Comparison of ENCODE assay signal across 11 mouse cellular contexts in genomic region chr2:26317371-26317770, GRCm38 (mm10). TPM values are rescaled to one million over a fixed set of nuclear protein-coding genes. Genes with fewer than 3 reads are reported as not detected.
DNase-seq lines count a peak whose midpoint lies in the region; ATAC-seq lines count a peak whose summit lies in the region.
"Had no signal": no experiment of that assay in that cellular context is flagged by ENCODE, and none has a peak within 500 bp of the region (broad histone marks: within the 10 kb centered on the region; RNA-seq: fewer than 3 reads in every experiment).

No protein-coding gene starts in this region.

- peak overlapping the region; percentile 92 for H3K9ac ChIP-seq in heart, embryonic 12.5 days
- H3K9ac ChIP-seq in embryonic facial prominence, embryonic 13.5 days = peak overlapping the region; percentile 95
- H3K9ac ChIP-seq in hindbrain, embryonic 11.5 days (ENCODE audit: low read depth, low read length) = peak overlapping the region; percentile 76; the same call in 1 of the 2 replicates
- peak overlapping the region; percentile 97; the same call in 1 of the 2 replicates for H3K9ac ChIP-seq in midbrain, embryonic 12.5 days (replicated peaks)

- intact Hi-C loops in heart, postnatal 25 days (cut with DNase I) = no loop called here

- H3K36me3 ChIP-seq in heart, embryonic 12.5 days = peaks cover 4% of the 10 kb centered on the region
- peaks cover 20% of the 10 kb centered on the region for H3K36me3 ChIP-seq in embryonic facial prominence, embryonic 13.5 days
- H3K36me3 ChIP-seq in hindbrain, embryonic 11.5 days (ENCODE audit: control insufficient read depth, insufficient read depth, low read length) = no peaks in the 10 kb centered on the region
- peaks cover 17% of the 10 kb centered on the region for H3K36me3 ChIP-seq in midbrain, embryonic 12.5 days

- 59% methylated on average over 3 of the region's 3 CpGs for WGBS in heart, embryonic 12.5 days
- 58% methylated on average over 3 of the region's 3 CpGs for WGBS in embryonic facial prominence, embryonic 13.5 days
- 74% methylated on average over 3 of the region's 3 CpGs for WGBS in hindbrain, embryonic 11.5 days
- WGBS in midbrain, embryonic 12.5 days = 82% methylated on average over 3 of the region's 3 CpGs

- no peak for DNase-seq in heart, postnatal 25 days (ENCODE audit: low spot score)
- DNase-seq in hindbrain, embryonic 11.5 days (ENCODE audit: low spot score) = no peak
- DNase-seq in left cerebral cortex, adult 9 months (ENCODE audit: low spot score in 2 of 2) = no peak
- no peak for DNase-seq in spleen, adult 18-20 months
- DNase-seq in layer of hippocampus, adult 18-20 months (ENCODE audit: low spot score in 2 of 2) = no peak
- DNase-seq: left cerebral cortex, postnatal 4 days had no signal

- H3K4me1 ChIP-seq in heart, embryonic 12.5 days (replicated peaks) = peaks cover 67% of the 10 kb centered on the region
- peaks cover 52% of the 10 kb centered on the region for H3K4me1 ChIP-seq in embryonic facial prominence, embryonic 13.5 days
- H3K4me1 ChIP-seq in hindbrain, embryonic 11.5 days (replicated peaks; ENCODE audit: control insufficient read depth, insufficient read depth, low read length) = peaks cover 12% of the 10 kb centered on the region; the same call in 1 of the 2 replicates
- peaks cover 59% of the 10 kb centered on the region for H3K4me1 ChIP-seq in midbrain, embryonic 12.5 days

- H3K27me3 ChIP-seq in heart, embryonic 12.5 days (replicated peaks) = no peaks in the 10 kb centered on the region
- no peaks in the 10 kb centered on the region for H3K27me3 ChIP-seq in embryonic facial prominence, embryonic 13.5 days
- no peaks in the 10 kb centered on the region for H3K27me3 ChIP-seq in hindbrain, embryonic 11.5 days (ENCODE audit: control insufficient read depth, insufficient read depth, low read length)
- H3K27me3 ChIP-seq in midbrain, embryonic 12.5 days = no peaks in the 10 kb centered on the region

- peak overlapping the region; percentile 90 for H3K4me2 ChIP-seq in heart, embryonic 12.5 days
- H3K4me2 ChIP-seq in embryonic facial prominence, embryonic 13.5 days = peak overlapping the region; percentile 97
- H3K4me2 ChIP-seq in hindbrain, embryonic 11.5 days (replicated peaks; ENCODE audit: low read depth, low read length) = peak overlapping the region; percentile 83
- peak overlapping the region; percentile 84 for H3K4me2 ChIP-seq in midbrain, embryonic 12.5 days (replicated peaks)

- no peaks in the 10 kb centered on the region for H3K9me3 ChIP-seq in heart, embryonic 12.5 days (replicated peaks)
- H3K9me3 ChIP-seq in embryonic facial prominence, embryonic 13.5 days = no peaks in the 10 kb centered on the region
- no peaks in the 10 kb centered on the region for H3K9me3 ChIP-seq in hindbrain, embryonic 11.5 days (ENCODE audit: control insufficient read depth, low read length)
- no peaks in the 10 kb centered on the region for H3K9me3 ChIP-seq in midbrain, embryonic 12.5 days

- no peak for ATAC-seq in heart, embryonic 12.5 days (ENCODE audit: insufficient number of reproducible peaks, low FRiP score)
- ATAC-seq in embryonic facial prominence, embryonic 13.5 days (ENCODE audit: insufficient number of reproducible peaks, insufficient read depth, low FRiP score, low TSS enrichment, low read depth) = no peak
- no peak for ATAC-seq in hindbrain, embryonic 11.5 days (ENCODE audit: low FRiP score)
- no peak for ATAC-seq in midbrain, embryonic 12.5 days (ENCODE audit: low FRiP score, low read depth)
- ATAC-seq: activated CD4-positive, CD25-positive, alpha-beta regulatory T cell, adult 4 months had no signal

- no peak overlapping the region for H3K27ac ChIP-seq in heart, embryonic 12.5 days (ENCODE audit: poor library complexity, severe bottlenecking)
- peak overlapping the region; percentile 98 for H3K27ac ChIP-seq in embryonic facial prominence, embryonic 13.5 days
- no peak overlapping the region for H3K27ac ChIP-seq in hindbrain, embryonic 11.5 days (ENCODE audit: low read depth, low read length)
- no peak overlapping the region for H3K27ac ChIP-seq in midbrain, embryonic 12.5 days (replicated peaks)

- peak overlapping the region; percentile 76; the same call in 1 of the 2 replicates for H3K4me3 ChIP-seq in heart, embryonic 12.5 days
- H3K4me3 ChIP-seq in embryonic facial prominence, embryonic 13.5 days = peak overlapping the region; percentile 80
- peak overlapping the region; percentile 81 for H3K4me3 ChIP-seq in hindbrain, embryonic 11.5 days (ENCODE audit: low read depth, low read length)
- peak overlapping the region; percentile 90 for H3K4me3 ChIP-seq in midbrain, embryonic 12.5 days

RNA-seq across cellular contexts. Expression of gene Gpsm1, which starts 2.1 kb away (rescaled TPM):
- 38.0 and 39.9 TPM in 2 replicates for polyA plus RNA-seq in heart, embryonic 12.5 days (2016; fragmentation: Nextera tagmentation; extraction: Ambion mirVana)
- total RNA-seq in heart, postnatal 25 days (2021) = 100 to 1,000 TPM; 195 to 226 TPM
- polyA plus RNA-seq in embryonic facial prominence, embryonic 13.5 days (2015; fragmentation: Nextera tagmentation; extraction: Ambion mirVana) = 54.8 and 57.0 TPM in 2 replicates
- 46.9 and 48.5 TPM in 2 replicates for polyA plus RNA-seq in hindbrain, embryonic 11.5 days (2014; fragmentation: Nextera tagmentation; extraction: Ambion mirVana)
- 128 and 129 TPM in 2 replicates for polyA plus RNA-seq in midbrain, embryonic 12.5 days (2016; fragmentation: Nextera tagmentation; extraction: Ambion mirVana)
- 10 to 100 TPM; 37.4 to 38.4 TPM for total RNA-seq in layer of hippocampus, adult 18-20 months (2021)

RNA-seq across cellular contexts. Expression of gene Ccdc187, which starts 23.0 kb away (rescaled TPM):
- 0.05 and 0.09 TPM in 2 replicates for polyA plus RNA-seq in heart, embryonic 12.5 days (2016; fragmentation: Nextera tagmentation; extraction: Ambion mirVana)
- total RNA-seq in heart, postnatal 25 days (2021) = under 1 TPM; 0.08 to 0.18 TPM
- polyA plus RNA-seq in embryonic facial prominence, embryonic 13.5 days (2015; fragmentation: Nextera tagmentation; extraction: Ambion mirVana) = 0.10 and 0.28 TPM in 2 replicates
- 0.07 and 0.19 TPM in 2 replicates for polyA plus RNA-seq in hindbrain, embryonic 11.5 days (2014; fragmentation: Nextera tagmentation; extraction: Ambion mirVana)
- 0.08 and 0.12 TPM in 2 replicates for polyA plus RNA-seq in midbrain, embryonic 12.5 days (2016; fragmentation: Nextera tagmentation; extraction: Ambion mirVana)
- under 1 TPM; 0.63 to 0.82 TPM for total RNA-seq in layer of hippocampus, adult 18-20 months (2021)
- total RNA-seq: CH12.LX had no signal
- polyA plus RNA-seq: activated CD4-positive, CD25-positive, alpha-beta regulatory T cell, adult 4 months had no signal

RNA-seq across cellular contexts. Expression of gene Dnlz, which starts 34.5 kb away (rescaled TPM):
- 31.4 and 33.7 TPM in 2 replicates for polyA plus RNA-seq in heart, embryonic 12.5 days (2016; fragmentation: Nextera tagmentation; extraction: Ambion mirVana)
- total RNA-seq in heart, postnatal 25 days (2021) = 10 to 100 TPM; 20.0 to 21.8 TPM
- polyA plus RNA-seq in embryonic facial prominence, embryonic 13.5 days (2015; fragmentation: Nextera tagmentation; extraction: Ambion mirVana) = 31.4 and 32.1 TPM in 2 replicates
- 27.3 and 29.6 TPM in 2 replicates for polyA plus RNA-seq in hindbrain, embryonic 11.5 days (2014; fragmentation: Nextera tagmentation; extraction: Ambion mirVana)
- 34.4 and 35.2 TPM in 2 replicates for polyA plus RNA-seq in midbrain, embryonic 12.5 days (2016; fragmentation: Nextera tagmentation; extraction: Ambion mirVana)
- total RNA-seq in layer of hippocampus, adult 18-20 months (2021) = 10 to 100 TPM; 26.0 to 28.4 TPM

RNA-seq across cellular contexts. Expression of gene Card9, which starts 43.3 kb away (rescaled TPM):
- 0.56 and 0.58 TPM in 2 replicates for polyA plus RNA-seq in heart, embryonic 12.5 days (2016; fragmentation: Nextera tagmentation; extraction: Ambion mirVana)
- 1 to 10 TPM; 1.8 to 1.9 TPM for total RNA-seq in heart, postnatal 25 days (2021)
- 0.81 and 1.3 TPM in 2 replicates for polyA plus RNA-seq in embryonic facial prominence, embryonic 13.5 days (2015; fragmentation: Nextera tagmentation; extraction: Ambion mirVana)
- 0.21 and 0.36 TPM in 2 replicates for polyA plus RNA-seq in hindbrain, embryonic 11.5 days (2014; fragmentation: Nextera tagmentation; extraction: Ambion mirVana)
- 2.0 and 2.1 TPM in 2 replicates for polyA plus RNA-seq in midbrain, embryonic 12.5 days (2016; fragmentation: Nextera tagmentation; extraction: Ambion mirVana)
- total RNA-seq in layer of hippocampus, adult 18-20 months (2021) = 1 to 10 TPM; 1.5 to 3.5 TPM
